Mouse (Mus musculus): Measurements from ENCODE around the gene Prrt4.

- TF ChIP-seq CTCF (IDR thresholded peaks at IDR 0.05; ENCODE audit: borderline replicate concordance, insufficient read depth, low read depth, low read length): no peak
- TF ChIP-seq POLR2A (IDR thresholded peaks at IDR 0.05; ENCODE audit: borderline replicate concordance, insufficient read depth, low read length): no peak
These were observed 1.2 kb downstream of the Prrt4 start for GRCm38 (mm10) chr6:29177901-29178879.
